Mouse (Mus musculus) midbrain, embryonic 13.5 days (tissue): ENCODE measurements at regions not wholly inside any gene's neighbourhood (a gene's known extent, or its start where the extent isn't known, plus 50 kb on each side); places are given as distances from the start of the nearest gene placed in this dataset.

Experiments used
- ATAC-seq: fragments of 200-750 bp; cut with Nextera tagmentation; 2 replicates; pipeline ENCODE4 v1.8.0; 2017; ENCODE audit warnings: mild to moderate bottlenecking, moderate TSS enrichment, moderate library complexity
- H3K27ac ChIP-seq: fragments of 300-500 bp; sonication (generic); 2 replicates; pipeline ENCODE4 v1.5.1; 2015; ENCODE audit warnings: inconsistent platforms, mild to moderate bottlenecking, moderate library complexity
- H3K27me3 ChIP-seq: fragments of 300-500 bp; sonication (generic); 2 replicates; pipeline ENCODE4 v1.6.1; 2015; ENCODE audit warnings: mild to moderate bottlenecking, inconsistent platforms
- H3K36me3 ChIP-seq: fragments of 300-500 bp; sonication (generic); 2 replicates; pipeline ENCODE4 v1.6.1; 2015; ENCODE audit warnings: mild to moderate bottlenecking, inconsistent platforms
- H3K4me1 ChIP-seq: fragments of 300-500 bp; sonication (generic); replicated peaks from 2 replicates; pipeline ENCODE4 v1.6.1; 2015; ENCODE audit warnings: inconsistent platforms
- H3K4me2 ChIP-seq: fragments of 300-500 bp; sonication (generic); replicated peaks from 2 replicates; pipeline ENCODE4 v1.6.1; 2015; ENCODE audit warnings: moderate library complexity, mild to moderate bottlenecking, inconsistent platforms
- H3K4me3 ChIP-seq: fragments of 300-500 bp; sonication (generic); replicated peaks from 2 replicates; pipeline ENCODE4 v1.5.1; 2015; ENCODE audit warnings: mild to moderate bottlenecking, inconsistent platforms
- H3K9ac ChIP-seq: fragments of 300-500 bp; sonication (generic); replicated peaks from 2 replicates; pipeline ENCODE4 v1.6.1; 2015; ENCODE audit warnings: mild to moderate bottlenecking, inconsistent platforms
- H3K9me3 ChIP-seq: fragments of 300-500 bp; sonication (generic); 2 replicates; pipeline ENCODE4 v1.6.1; 2016; ENCODE audit warnings: mild to moderate bottlenecking, inconsistent platforms
- WGBS: fragments of 180-500 bp; shearing (Covaris S2); methylation state at CpG from one replicate; pipeline ENCODE4 v1.1.7; 2015; 5-methylcytosine and 5-hydroxymethylcytosine counted together

- no peak overlapping the region for H3K9ac ChIP-seq
- peaks cover 8% of the 10 kb centered on the region for H3K4me1 ChIP-seq
- H3K4me3 ChIP-seq: peak overlapping the region; percentile 28
- peak overlapping the region; percentile 59 for H3K4me2 ChIP-seq
- no peaks in the 10 kb centered on the region for H3K9me3 ChIP-seq
- H3K27ac ChIP-seq: no peak overlapping the region
- WGBS: 1% methylated on average over 15 of the region's 15 CpGs
- no peaks in the 10 kb centered on the region for H3K36me3 ChIP-seq
- ATAC-seq: peak; percentile 96
- H3K27me3 ChIP-seq: no peaks in the 10 kb centered on the region
Observed at GRCm38 (mm10) chr2:95232135-95232772, 794.3 kb upstream of the Api5 start.

DNA sequence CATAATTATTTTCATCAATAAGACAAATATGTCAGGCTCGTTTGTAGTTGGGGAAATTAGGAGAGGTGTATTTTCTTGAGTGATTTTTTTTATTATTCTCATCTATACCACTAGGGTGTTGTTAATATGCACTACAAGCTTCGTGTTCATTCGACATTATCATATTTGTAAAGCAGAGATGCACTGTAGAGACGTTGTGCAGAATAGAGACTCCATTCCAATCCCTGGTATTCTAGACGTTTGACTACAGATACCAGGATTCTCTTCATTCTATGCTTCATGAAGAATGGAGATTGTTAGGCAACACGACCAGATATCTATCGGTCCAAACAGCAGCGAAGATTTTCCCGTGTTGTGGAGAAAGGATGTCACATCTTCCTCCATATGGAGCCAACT lies 793.8 kb upstream of the Api5 start:
- ATAC-seq: peak; percentile 8; the same call in 1 of the 2 replicates
- H3K4me2 ChIP-seq: peak overlapping the region; percentile 59
- no peaks in the 10 kb centered on the region for H3K9me3 ChIP-seq
- no peaks in the 10 kb centered on the region for H3K36me3 ChIP-seq
- no peak overlapping the region for H3K27ac ChIP-seq
- 32% methylated on average over 9 of the region's 9 CpGs for whole genome bisulfite sequencing
- no peak overlapping the region for H3K9ac ChIP-seq
- H3K4me3 ChIP-seq: no peak overlapping the region
- no peaks in the 10 kb centered on the region for H3K27me3 ChIP-seq
- peaks cover 8% of the 10 kb centered on the region for H3K4me1 ChIP-seq

- H3K4me3 ChIP-seq: no peak overlapping the region
- H3K36me3 ChIP-seq: no peaks in the 10 kb centered on the region
- no peak overlapping the region for H3K4me2 ChIP-seq
- H3K27ac ChIP-seq: no peak overlapping the region
- 99% methylated on average over 2 of the region's 2 CpGs for WGBS
- H3K27me3 ChIP-seq: no peaks in the 10 kb centered on the region
- H3K9ac ChIP-seq: no peak overlapping the region
- no peak for ATAC-seq
- H3K9me3 ChIP-seq: no peaks in the 10 kb centered on the region
- H3K4me1 ChIP-seq: peaks cover 8% of the 10 kb centered on the region
Observed at GRCm38 (mm10) chr2:95229386-95229785, 791.5 kb upstream of the Api5 start.

- H3K4me3 ChIP-seq: no peak overlapping the region
- H3K9ac ChIP-seq: no peak overlapping the region
- H3K4me1 ChIP-seq: no peaks in the 10 kb centered on the region
- no peak overlapping the region for H3K4me2 ChIP-seq
- no peaks in the 10 kb centered on the region for H3K36me3 ChIP-seq
- WGBS: 82% methylated on average over 4 of the region's 4 CpGs
- no peak overlapping the region for H3K27ac ChIP-seq
- no peaks in the 10 kb centered on the region for H3K9me3 ChIP-seq
- no peak for ATAC-seq
- H3K27me3 ChIP-seq: no peaks in the 10 kb centered on the region
Observed at GRCm38 (mm10) chr2:95210216-95210941, 772.4 kb upstream of the Api5 start.
